Mouse (Mus musculus): Measurements from ENCODE around the gene Slc6a6. TPM values are rescaled to one million over a fixed set of nuclear protein-coding genes. Genes with fewer than 3 reads are reported as not detected.
A peak's percentile ranks its signal among the peaks of the same experiment; 100 is the strongest.

The Slc6a6 gene
- total RNA-seq (2021), result 10 to 100 TPM; 66.3 to 70.0 TPM
- long read RNA-seq, experiment 1, full-length matches to known transcripts, result 7 of 20 reads
- long read RNA-seq, experiment 1, partial matches to known transcripts, result 1 of 20 reads
- long read RNA-seq, experiment 1, other reads (novel, unspliced or antisense), result 12 of 20 reads
- long read RNA-seq, experiment 2, full-length matches to known transcripts, result 7 of 22 reads
- long read RNA-seq, experiment 2, partial matches to known transcripts, result 15 of 22 reads
- long read RNA-seq, experiment 2, other reads (novel, unspliced or antisense), result 0 of 22 reads

DNA sequence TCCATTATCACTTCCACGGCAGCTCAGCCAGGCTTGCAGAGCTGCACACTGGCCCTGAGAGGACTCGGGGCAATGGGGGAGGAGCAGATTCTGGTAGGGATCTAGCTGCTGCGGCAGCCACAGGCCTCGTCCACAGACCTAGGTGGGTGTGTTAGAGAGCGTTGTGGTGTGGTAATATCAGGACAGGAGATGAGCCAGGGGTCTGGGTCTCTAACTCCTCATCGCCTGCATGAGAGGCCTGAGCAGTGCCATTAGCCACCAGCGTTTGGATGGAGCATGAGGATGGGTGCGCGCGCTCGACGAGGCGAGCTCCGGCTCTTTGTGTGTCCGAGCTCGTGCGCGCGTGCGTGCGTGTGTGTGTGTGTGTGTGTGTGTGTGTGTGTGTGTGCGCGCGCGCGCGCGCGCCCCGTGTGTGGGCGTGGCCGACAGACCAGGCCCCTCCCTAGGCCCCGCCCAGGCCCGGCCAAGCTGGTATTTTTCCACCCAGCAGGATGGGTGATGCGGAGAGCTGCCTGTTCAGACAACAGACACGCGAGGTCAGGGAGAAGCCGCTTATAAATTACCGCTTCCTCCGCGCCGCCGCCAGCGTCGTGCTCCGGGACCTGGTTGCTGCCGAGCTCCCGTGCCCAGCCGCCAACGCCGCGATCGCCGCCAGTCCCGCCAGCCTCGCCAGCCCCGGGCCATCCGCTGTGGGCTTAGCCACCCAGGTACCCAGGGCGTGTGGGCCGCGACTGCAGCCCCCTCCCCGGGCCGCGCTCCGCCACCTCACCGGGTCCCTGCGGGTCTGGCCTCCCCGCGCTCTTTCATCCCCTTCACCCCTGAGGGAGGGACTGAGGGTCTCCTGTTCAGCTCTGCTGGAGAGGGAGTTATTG, at the start of gene Slc6a6:
Slc6a6 (plus strand) TSS at position 452 of the 872 bp plus-strand sequence.
- intact Hi-C loops (cut with DNase I), result loop anchor here (2.0 kb wide), 2 partner anchors 57 to 107 kb away; no protein-coding TSS in a partner anchor
- peak; percentile 89 for DNase-seq

DNA sequence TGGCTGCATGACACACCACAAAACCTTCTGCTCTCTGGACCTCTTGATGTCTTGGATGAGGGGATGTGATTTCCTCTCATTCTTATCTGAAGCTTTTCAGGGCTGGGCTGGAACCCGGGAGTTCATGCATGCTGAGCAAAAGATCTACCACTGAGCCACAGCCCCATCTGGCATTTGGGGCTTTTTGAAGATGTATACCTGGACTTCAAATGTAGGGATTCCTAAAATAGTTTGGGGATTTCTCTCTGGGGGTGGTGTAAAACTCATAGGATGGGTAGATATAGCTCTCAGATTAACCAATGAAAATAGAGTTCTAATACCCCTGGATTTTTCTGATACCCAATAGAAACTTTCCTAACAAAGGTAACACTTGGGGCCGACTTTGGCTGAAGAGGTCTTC, 49.4 kb upstream of the Slc6a6 start:
- no peak for DNase-seq
- intact Hi-C loops (cut with DNase I), result loop anchor here (5.0 kb wide), 1 partner anchor 43 kb away; no protein-coding TSS in a partner anchor

DNA sequence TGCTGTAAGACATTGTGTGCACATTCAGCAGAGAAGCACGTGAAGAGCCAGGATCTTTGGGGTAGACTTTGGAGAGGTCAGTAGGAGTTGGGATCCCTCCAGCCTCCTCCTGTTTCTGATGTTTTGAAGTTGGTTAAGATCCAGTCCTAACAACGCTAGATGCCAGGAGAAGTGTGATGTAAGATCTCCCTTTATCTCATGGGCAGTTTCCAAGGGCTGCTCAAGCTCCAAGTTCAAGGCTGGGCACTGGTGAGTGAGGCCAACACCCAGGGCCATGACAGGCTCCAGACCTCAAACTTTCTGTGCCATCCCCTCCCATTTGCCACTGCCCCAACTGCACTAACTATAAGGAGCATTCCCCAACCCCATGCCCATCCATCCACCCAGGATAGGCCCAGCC, 49.0 kb upstream of the Slc6a6 start:
- intact Hi-C loops (cut with DNase I), result loop anchor here (5.0 kb wide), 1 partner anchor 42 kb away; no protein-coding TSS in a partner anchor
- no peak for DNase-seq

- DNase-seq, result no peak
- intact Hi-C loops (cut with DNase I), result no loop called here
These were observed 45.5 kb upstream of the Slc6a6 start for GRCm38 (mm10) chr6:91638204-91638995.

- DNase-seq, result no peak
- intact Hi-C loops (cut with DNase I), result no loop called here
These were observed 40.8 kb upstream of the Slc6a6 start for GRCm38 (mm10) chr6:91643011-91643410.

- intact Hi-C loops (cut with DNase I), result no loop called here
- DNase-seq, result no peak
These were observed 40.4 kb upstream of the Slc6a6 start for GRCm38 (mm10) chr6:91643416-91643921.

DNA sequence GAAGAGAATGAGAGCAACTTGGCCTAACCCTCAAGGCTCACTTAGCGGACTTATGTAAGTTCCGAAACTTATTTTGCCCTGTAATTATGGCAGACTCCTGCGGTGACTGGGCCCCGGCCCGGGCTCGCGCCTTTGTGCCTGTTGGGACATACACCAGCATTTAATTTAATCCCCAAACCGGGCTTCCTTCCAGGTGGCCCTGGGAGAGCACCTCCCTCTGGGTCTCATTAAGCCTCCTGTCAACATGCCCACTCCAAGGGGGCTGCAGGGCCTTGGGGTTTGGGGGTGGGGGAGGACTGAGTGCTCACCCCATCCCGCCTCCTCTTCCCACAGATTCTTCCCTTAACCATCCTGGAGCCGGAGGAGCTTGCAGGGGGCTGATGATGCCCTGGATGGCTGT, 37.8 kb upstream of the Slc6a6 start:
- DNase-seq, result no peak
- intact Hi-C loops (cut with DNase I), result no loop called here

- intact Hi-C loops (cut with DNase I), result no loop called here
- DNase-seq, result no peak
These were observed 37.0 kb upstream of the Slc6a6 start for GRCm38 (mm10) chr6:91646822-91647221.

DNA sequence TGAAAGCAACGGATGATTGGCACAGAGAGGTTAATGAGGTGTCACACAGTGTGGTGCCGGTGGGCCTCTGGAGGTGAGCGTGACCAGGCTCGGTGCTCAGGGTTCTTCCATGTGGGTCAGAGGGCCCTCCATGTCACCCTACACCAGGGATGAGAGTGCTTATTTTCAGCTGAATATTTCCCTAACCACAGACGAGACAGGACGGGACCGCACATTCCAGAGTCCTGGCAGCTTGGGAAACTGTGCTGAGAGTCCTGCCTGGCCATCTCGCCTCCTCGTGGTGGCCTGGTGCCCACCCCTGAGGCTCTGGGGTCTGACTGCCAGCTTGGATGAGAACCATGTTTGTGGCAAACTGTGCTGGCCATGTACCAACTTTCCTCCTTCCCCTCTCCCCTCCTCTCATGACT, 36.5 kb upstream of the Slc6a6 start:
- intact Hi-C loops (cut with DNase I), result no loop called here
- no peak for DNase-seq

DNA sequence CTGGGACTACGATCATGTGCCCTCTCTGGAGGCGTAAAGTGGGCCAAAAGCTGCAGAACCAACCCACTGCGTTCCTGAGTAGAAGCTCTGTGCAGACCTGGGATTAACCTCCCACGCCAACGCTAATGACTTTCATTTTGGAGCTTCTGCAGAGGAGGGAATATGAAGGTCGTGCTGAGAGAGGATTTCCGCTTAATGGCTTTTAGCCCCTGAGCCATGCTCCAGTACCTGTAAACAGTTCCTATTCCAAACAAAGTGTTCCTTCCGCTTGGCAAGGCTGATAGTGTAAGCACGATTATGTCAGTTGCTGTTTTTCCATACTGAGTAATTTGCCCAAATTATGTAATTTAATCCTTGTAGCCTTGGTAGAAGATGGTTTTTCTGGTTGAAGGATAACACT, 33.6 kb upstream of the Slc6a6 start:
- DNase-seq, result no peak
- intact Hi-C loops (cut with DNase I), result no loop called here

DNA sequence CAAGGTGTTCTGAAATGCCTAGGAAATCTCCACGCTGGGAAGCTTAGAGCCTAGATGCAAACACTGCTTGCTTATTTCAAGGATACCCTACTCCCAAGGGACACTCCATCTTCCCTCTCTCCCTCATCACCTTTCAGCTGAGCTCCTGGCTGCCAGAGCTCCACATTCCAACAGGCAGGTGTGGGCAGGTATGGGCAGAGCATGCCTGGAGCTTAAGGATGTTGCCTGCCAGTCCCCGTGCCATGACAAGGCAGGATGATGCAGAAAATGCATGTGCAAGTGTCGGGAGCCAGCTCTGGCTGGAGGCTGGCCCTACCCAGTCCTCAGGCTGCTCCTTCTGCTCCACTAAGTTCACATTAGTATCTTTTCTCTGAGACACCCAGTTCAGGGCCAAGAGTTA, 31.6 kb upstream of the Slc6a6 start:
- DNase-seq, result no peak
- intact Hi-C loops (cut with DNase I), result no loop called here

GRCm38 (mm10) chr6:91655244-91655643, 28.6 kb upstream of the Slc6a6 start:
- DNase-seq, result no peak
- intact Hi-C loops (cut with DNase I), result no loop called here

DNA sequence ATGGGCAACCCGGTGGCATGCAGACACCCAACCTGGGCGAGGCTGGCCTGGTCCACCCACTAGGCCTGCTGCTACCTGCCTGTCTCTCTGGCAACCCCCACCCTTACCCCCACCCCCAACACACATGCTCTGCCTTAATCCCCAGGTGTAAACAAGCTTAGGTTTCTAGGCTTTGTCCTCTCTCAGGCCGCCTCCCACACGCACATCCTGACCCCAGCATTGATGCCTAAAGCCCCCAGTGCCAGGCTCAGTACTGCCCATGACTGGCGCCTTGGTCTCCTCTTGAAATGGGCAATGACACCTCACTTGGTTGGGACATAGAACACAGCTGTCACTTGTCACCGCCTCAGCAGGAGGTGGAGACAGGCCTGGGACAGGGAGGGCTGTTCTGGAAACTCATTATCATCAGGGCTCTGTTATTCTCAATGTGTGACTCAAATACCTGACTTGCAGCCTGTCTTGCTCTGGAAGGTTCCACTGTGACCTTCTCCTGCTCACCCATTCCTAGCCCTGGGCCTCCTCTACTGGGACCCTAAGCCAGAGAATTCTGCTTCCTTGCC, 27.9 kb upstream of the Slc6a6 start:
- intact Hi-C loops (cut with DNase I), result no loop called here

DNA sequence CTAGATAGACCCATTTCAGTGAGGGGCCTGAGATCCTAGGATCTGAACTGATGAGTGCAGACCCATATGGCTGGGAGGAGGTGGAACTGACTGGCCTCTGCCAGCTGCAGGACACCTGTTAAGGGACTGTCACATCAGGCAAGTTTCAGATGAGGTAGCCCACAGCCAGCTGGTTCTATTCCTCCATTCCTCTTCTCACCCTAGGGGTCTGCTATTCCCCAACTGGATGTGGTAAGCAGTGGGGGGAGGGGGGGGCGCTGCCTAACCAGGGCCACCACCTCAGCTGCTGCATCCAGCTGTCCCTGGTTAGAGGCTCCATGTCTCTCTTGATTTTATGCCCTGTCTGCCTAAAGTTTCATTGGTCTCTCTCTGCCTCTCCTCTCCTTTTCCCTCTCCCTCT, 25.6 kb upstream of the Slc6a6 start:
- intact Hi-C loops (cut with DNase I), result no loop called here
- no peak for DNase-seq

More for the DNA sequence above, 27.9 kb upstream of the Slc6a6 start:
- no peak for DNase-seq

DNA sequence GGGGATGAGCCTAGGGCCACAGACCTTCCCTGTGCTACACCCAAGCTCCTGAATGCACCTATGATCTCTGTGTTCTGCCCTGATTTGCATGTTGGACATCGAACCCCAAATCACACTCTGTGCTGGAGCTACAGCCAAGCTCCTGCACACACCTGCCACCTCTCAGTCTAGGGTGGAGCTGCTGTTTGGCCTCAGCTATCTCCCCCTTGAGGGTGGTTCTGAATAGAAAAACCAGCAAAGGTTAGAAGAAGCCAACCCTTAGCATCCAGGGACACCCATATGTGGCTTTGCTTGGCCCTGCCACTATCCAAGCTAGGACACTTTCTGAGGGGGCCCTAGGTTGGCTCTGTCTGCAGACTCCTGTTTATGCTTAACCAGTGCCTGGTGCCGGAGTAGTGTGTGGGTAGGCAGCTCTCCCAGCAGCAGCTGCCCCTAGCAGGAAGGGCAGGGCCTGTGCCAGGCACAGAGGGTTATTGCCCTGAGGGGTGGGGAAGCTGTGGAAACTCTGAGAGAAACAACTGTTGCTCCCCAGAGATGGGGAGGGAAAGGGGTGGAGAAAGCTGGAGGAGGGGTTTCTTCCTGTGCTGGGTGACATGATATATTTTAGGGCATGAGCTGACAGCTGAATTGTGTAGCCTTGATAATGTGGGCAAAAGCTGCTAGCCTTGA, 23.9 kb upstream of the Slc6a6 start:
- no peak for DNase-seq
- intact Hi-C loops (cut with DNase I), result no loop called here

DNA sequence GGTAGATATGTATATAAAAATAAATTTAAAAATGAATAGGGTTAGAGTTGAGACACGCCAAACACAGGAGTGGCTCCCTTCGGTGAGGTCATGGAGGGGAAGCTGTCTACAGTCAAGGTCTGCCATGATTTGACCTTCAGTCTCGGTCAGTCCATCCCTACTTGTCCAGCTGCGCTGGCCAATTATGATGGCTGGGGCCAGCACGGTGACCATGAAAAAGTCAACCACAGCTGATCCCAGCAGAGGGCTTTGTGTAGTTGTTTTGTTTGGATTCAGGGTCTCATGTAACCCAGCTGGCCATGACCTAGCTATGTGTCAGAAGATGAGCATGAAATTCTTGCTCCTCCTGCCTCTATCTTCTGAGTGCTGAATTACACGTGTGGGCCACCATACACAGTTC, 21.6 kb upstream of the Slc6a6 start:
- DNase-seq, result no peak
- intact Hi-C loops (cut with DNase I), result no loop called here

GRCm38 (mm10) chr6:91663616-91664015, 20.2 kb upstream of the Slc6a6 start:
- no peak for DNase-seq
- intact Hi-C loops (cut with DNase I), result no loop called here

DNA sequence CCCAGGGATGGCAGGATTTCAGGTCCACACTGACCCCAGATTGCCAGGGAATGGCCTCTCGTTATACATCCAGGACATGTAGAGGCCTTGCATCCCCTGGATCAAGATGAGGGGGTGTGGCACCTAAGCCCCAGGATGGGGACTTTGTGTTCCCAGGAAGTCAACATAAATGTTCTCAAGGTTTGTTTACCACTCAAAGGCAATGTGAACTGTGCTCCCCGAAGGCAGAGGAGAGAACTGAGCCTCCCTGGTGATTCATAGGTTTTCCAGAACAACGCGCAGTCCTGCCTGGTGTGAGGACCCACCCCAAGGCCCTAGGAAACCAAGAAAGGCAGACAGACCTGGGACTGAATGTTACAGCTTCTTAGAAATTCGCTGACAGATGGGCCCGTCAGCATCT, 18.6 kb upstream of the Slc6a6 start:
- no peak for DNase-seq
- intact Hi-C loops (cut with DNase I), result no loop called here

GRCm38 (mm10) chr6:91665990-91666700, 17.7 kb upstream of the Slc6a6 start:
- no peak for DNase-seq
- intact Hi-C loops (cut with DNase I), result no loop called here
